Mouse (Mus musculus): ENCODE data around the gene Tgfbr3. TPM values are rescaled to one million over a fixed set of nuclear protein-coding genes. Genes with fewer than 3 reads are reported as not detected.

Tgfbr3 gene
- polyA plus RNA-seq, 1 experiment from 2014 or later = 19.2 TPM

DNA sequence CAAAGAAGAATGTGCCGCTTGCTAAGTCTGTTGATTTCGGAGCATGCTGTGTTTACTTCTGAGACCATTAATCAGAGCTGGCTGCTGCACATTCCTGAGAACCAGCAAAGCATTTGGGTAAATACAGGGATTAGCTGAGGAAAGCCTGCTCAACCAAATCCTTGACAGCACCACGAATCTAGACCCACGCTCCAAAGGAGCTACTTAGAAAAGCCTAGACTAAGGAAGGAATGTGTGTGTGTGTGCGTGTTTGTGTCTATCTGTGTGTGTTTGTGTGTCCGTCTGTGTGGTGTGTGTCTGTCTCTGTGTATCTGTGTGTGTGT, 20.5 kb downstream of the Tgfbr3 start:
- Histone ChIP-seq H3K36me3 (peaks cover 13% of the 10 kb centered on the region), H3K4me2 (no peak overlapping the region), H3K27ac (no peak overlapping the region), H3K9me3 (replicated peaks) (no peaks in the 10 kb centered on the region), H3K4me3 (no peak overlapping the region), H3K27me3 (replicated peaks) (no peaks in the 10 kb centered on the region), H3K9ac (no peak overlapping the region), H3K4me1 (peaks cover 75% of the 10 kb centered on the region)
- WGBS (ENCODE audit: insufficient replicate concordance) = 58% methylated on average over 6 of the region's 6 CpGs
- no peak for ATAC-seq

DNA sequence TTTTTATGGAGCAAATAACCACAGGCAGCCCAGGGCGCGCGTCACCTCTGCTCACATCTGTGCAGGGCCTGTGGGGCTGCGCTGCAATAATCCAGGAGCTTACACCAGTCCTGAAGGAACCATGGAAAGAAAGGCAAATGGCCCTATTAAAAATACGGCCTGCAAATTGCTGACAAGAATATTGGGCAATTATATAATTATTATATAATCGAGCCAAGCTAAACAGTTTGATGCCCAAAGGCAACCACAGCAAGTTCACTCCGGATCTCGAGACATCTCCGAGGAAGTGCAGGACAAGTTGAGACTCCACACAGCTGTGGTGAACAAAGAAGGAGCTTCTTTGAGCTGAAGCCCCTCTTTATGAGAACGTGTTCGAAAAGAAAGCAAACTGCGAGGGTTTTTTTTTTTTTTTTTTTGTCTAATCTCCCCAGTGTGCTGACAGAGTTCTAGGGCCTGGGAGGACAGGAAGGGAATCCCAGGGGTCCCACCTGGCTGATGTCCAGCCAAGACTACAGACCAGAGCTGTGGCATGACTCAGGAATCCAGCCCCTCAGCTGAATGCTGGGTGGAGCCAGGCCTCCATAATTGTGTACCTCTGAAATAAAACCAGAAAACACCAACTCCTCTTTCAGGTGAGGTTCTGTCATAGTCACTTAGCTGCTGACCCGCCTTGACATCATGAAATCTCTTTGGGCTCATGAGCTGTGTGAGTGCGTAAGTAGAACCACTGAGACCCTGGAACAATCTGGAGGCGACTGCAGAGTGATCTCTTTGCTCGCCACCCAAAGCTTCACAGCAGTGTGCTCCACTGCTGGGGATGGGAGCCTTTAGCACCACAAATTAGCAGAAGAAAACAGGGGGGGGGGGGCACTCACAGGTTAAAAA, 21.1 kb downstream of the Tgfbr3 start:
- Histone ChIP-seq H3K4me2 (no peak overlapping the region), H3K4me3 (no peak overlapping the region), H3K9ac (no peak overlapping the region), H3K27me3 (replicated peaks) (no peaks in the 10 kb centered on the region), H3K27ac (no peak overlapping the region), H3K9me3 (replicated peaks) (no peaks in the 10 kb centered on the region), H3K36me3 (peaks cover 19% of the 10 kb centered on the region), H3K4me1 (peaks cover 74% of the 10 kb centered on the region)
- 74% methylated on average over 16 of the region's 16 CpGs for WGBS (ENCODE audit: insufficient replicate concordance)
- ATAC-seq = no peak

DNA sequence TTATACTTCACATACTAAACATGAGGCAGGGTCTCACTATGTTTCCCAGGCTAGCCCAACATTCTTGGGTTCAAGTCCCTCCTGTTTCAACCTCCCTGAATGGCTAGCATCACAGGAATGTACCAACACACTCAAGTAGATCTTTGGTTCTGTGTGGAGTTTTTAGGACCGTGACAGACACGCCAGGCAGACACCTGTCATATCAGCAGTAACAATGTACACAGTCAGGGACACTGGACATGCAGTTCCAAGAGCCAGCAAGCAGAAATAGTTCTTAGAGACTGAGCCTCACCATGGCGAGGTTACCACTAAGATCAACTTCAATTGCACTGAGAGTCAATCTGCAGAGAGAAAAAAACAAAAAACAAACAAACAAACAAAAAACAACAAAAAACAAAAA, 22.9 kb downstream of the Tgfbr3 start:
- Histone ChIP-seq H3K9me3 (replicated peaks) (no peaks in the 10 kb centered on the region), H3K4me1 (peaks cover 69% of the 10 kb centered on the region), H3K27ac (no peak overlapping the region), H3K4me3 (no peak overlapping the region), H3K4me2 (no peak overlapping the region), H3K9ac (no peak overlapping the region), H3K27me3 (replicated peaks) (no peaks in the 10 kb centered on the region), H3K36me3 (peaks cover 20% of the 10 kb centered on the region)
- ATAC-seq = no peak
- 56% methylated on average over 3 of the region's 3 CpGs for WGBS (ENCODE audit: insufficient replicate concordance)

DNA sequence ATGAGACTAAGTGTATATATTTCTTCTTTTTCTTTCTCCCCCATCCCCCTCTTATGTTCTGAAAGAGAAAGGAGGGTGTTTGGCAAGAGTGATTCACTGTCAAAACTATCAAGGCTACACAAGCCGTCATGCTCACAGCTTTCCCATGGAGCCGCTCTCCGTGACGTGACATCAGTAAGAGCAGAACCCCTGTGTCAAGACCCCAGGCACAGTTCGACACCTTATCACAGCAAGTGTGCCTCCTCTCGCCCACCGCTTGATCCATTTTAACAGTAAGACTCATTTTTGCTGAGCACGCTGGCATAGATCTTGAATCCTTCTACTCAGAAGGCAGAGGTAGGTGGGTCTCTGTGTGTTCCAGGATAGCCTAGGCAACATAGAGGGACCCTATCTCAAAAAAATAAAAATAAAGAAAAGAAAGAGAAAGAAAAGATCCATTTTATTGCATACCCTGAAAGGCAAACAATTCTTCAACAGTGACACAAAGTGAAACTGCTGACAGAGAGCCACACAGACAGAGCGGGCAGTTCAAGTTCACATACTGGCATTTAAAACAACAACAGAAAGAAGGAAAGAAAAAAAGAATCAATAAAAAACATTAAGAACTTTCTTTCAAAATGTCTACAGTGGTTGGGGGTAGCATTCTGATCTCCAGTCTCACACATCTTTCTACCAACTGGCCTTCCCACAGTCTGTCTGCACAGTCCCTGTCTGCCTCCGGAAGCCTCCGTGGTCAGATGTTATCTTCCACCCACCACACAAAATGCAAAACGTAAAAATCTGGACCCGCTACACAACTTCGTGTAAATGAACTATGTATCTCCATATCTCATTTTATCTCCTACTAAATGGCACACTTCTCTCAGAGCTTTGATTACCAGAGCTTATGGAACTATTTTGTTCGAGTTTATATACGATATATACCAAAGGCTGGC, 24.7 kb downstream of the Tgfbr3 start:
- Histone ChIP-seq H3K4me2 (peak overlapping the region; percentile 34), H3K4me1 (peaks cover 71% of the 10 kb centered on the region)

DNA sequence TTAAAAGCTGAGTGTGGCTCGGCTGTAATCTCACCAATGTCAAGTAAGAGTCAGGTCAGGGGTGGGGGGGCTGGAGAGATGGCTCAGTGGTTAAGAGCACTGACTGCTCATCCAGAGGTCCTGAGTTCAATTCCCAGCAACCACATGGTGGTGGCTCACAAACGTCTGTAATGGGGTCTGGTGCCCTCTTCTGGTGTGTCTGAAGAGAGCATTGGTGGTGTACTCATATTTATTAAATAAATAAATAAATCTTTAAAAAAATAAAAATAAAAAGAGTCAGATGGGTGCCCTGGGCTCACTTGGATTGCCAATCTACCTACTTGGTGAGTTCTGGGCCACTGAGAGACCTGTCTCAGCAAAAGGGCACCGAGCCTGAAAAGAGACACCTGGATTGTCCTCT, 25.6 kb downstream of the Tgfbr3 start:
- no peak overlapping the region for H3K9ac ChIP-seq
- no peaks in the 10 kb centered on the region for H3K9me3 ChIP-seq (replicated peaks)
- peaks cover 73% of the 10 kb centered on the region for H3K4me1 ChIP-seq
- ATAC-seq = no peak
- H3K27ac ChIP-seq = no peak overlapping the region
- H3K4me2 ChIP-seq = no peak overlapping the region
- no peaks in the 10 kb centered on the region for H3K27me3 ChIP-seq (replicated peaks)
- no peak overlapping the region for H3K4me3 ChIP-seq
- peaks cover 30% of the 10 kb centered on the region for H3K36me3 ChIP-seq
- 73% methylated on average over 3 of the region's 3 CpGs for WGBS (ENCODE audit: insufficient replicate concordance)

More for the DNA sequence above, 24.7 kb downstream of the Tgfbr3 start:
- ATAC-seq = no peak; the same call in 1 of the 2 replicates
- WGBS (ENCODE audit: insufficient replicate concordance) = 62% methylated on average over 16 of the region's 16 CpGs
- Histone ChIP-seq H3K36me3 (peaks cover 23% of the 10 kb centered on the region), H3K27ac (no peak overlapping the region), H3K9ac (no peak overlapping the region), H3K9me3 (replicated peaks) (no peaks in the 10 kb centered on the region), H3K4me3 (no peak overlapping the region), H3K27me3 (replicated peaks) (no peaks in the 10 kb centered on the region)

DNA sequence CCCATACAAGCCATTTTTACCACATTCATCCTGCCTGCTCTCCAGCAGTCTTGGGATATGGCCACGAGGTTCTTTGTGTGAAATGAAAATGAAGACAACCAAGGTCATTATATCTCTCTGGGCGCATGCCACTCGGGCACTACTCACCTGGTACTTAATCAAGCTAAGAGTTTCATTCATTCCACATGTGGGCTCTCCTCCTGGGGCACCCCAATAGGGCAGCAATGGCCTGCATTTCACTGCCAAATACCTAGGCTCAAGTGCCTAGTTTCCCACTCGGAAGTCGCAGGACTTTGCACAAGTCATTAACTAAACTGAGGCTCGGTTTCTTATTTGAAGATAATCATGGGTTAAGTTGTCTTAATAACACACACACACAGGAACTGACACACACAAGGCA, 27.5 kb downstream of the Tgfbr3 start:
- peaks cover 61% of the 10 kb centered on the region for H3K4me1 ChIP-seq
- H3K27ac ChIP-seq = no peak overlapping the region
- no peaks in the 10 kb centered on the region for H3K9me3 ChIP-seq (replicated peaks)
- ATAC-seq = no peak
- 78% methylated on average over 6 of the region's 6 CpGs for WGBS (ENCODE audit: insufficient replicate concordance)
- H3K36me3 ChIP-seq = peaks cover 33% of the 10 kb centered on the region
- H3K27me3 ChIP-seq (replicated peaks) = no peaks in the 10 kb centered on the region
- H3K4me3 ChIP-seq = no peak overlapping the region
- H3K4me2 ChIP-seq = no peak overlapping the region
- no peak overlapping the region for H3K9ac ChIP-seq

DNA sequence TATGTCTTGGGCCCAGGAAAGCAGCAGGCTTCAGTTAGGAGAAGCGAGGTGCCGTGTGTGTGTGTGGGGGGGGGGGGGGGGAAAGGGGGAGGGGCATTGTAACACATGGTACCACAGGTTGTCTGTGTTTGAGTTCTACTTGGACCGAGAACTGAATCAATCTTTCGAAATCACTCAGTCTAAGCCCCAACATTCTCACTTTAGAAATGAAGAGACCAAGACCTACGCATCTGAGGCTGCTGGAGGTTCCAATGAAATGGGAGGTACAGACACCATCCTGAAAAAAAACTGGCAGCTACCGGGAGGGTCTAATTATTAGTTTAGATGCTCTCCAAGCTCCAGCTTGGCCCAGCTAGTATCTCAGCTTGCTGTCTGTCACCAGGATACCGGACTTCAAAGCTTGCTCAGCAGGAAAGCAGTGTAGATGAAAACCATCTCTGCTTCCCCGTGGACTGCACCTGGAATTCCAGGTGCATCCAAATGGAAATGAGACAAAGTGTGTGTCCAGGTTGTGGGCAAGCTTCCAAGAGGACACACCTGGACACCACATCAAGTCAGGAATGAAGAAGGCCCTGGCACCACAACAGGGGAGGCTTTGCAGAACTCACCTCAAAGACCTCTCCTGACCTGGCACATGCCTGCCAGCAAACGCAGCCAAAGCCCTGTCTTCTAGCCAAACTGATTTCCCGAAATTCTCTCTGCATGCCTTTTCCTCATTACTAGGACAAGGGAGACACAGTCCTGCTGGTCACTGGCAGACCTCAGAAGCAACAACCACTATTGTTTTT, 28.5 kb downstream of the Tgfbr3 start:
- Histone ChIP-seq H3K9me3 (replicated peaks) (no peaks in the 10 kb centered on the region), H3K9ac (no peak overlapping the region), H3K4me1 (peaks cover 56% of the 10 kb centered on the region), H3K36me3 (peaks cover 31% of the 10 kb centered on the region), H3K27me3 (replicated peaks) (no peaks in the 10 kb centered on the region), H3K4me2 (no peak overlapping the region), H3K27ac (0 out of 2 replicates have a peak overlapping the region, but pooled peaks have one; percentile 6), H3K4me3 (no peak overlapping the region)
- ATAC-seq = no peak
- 64% methylated on average over 10 of the region's 10 CpGs for WGBS (ENCODE audit: insufficient replicate concordance)

DNA sequence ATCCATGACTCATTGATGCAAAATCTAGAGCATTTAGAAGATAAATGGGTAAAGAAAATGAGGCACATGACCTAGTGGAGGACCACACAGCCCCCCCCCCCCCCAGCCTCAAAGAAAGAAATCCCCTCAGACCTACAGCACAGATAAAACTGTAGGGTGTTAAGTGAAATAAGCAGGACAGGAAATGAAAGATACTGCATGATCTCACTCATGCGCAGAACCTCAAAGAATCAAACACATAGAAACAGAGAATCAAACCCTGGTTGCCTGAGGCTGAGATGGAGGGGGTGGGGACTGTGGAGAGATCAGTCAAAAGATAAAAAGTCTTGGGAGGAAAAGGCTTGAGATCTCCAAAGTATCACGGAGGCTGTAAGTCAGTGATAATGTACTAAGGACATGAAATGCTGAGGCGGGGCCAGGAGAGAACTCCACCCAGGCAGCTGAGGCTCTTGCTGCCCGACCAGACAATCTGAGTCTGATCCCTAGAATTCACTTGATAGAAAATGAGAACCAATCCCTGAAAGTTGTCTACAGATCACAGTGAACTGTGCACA, 29.9 kb downstream of the Tgfbr3 start:
- peak overlapping the region; percentile 21 for H3K4me2 ChIP-seq
- ATAC-seq = peak; percentile 88

DNA sequence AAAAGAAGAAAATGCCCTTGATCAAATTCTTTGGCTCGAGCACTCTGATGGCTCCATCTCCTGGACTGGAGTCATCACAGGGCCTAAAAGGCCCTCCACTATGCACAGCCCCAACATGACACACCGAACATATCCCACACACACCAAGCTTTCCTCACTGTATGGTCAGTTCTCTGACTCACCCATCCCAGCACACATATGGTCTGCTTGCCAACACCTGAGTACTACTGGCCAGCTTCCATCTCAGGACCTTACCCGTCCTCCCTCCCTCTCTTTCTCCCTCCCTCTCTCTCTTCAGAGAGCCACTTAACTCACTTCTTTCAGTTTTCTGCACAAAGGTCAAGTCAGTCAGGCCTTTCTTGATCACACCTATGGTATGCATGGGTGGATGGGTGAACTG, 36.0 kb downstream of the Tgfbr3 start:
- Histone ChIP-seq H3K4me1 (peaks cover 48% of the 10 kb centered on the region), H3K4me2 (no peak overlapping the region), H3K27ac (peak overlapping the region; percentile 70; the same call in 1 of the 2 replicates), H3K9me3 (replicated peaks) (0 out of 2 replicates have a peak, but pooled peaks cover 4% of the 10 kb centered on the region), H3K36me3 (peaks cover 20% of the 10 kb centered on the region), H3K27me3 (replicated peaks) (no peaks in the 10 kb centered on the region), H3K4me3 (no peak overlapping the region), H3K9ac (no peak overlapping the region)
- 78% methylated on average over 3 of the region's 3 CpGs for WGBS (ENCODE audit: insufficient replicate concordance)
- no peak for ATAC-seq

More for the DNA sequence above, 29.9 kb downstream of the Tgfbr3 start:
- 0 out of 2 replicates have a peak, but pooled peaks cover 4% of the 10 kb centered on the region for H3K9me3 ChIP-seq (replicated peaks)
- 33% methylated on average over 4 of the region's 4 CpGs for WGBS (ENCODE audit: insufficient replicate concordance)
- H3K36me3 ChIP-seq = peaks cover 33% of the 10 kb centered on the region
- H3K27ac ChIP-seq = no peak overlapping the region
- H3K4me1 ChIP-seq = peaks cover 48% of the 10 kb centered on the region
- no peak overlapping the region for H3K4me3 ChIP-seq
- no peak overlapping the region for H3K9ac ChIP-seq
- H3K27me3 ChIP-seq (replicated peaks) = no peaks in the 10 kb centered on the region

DNA sequence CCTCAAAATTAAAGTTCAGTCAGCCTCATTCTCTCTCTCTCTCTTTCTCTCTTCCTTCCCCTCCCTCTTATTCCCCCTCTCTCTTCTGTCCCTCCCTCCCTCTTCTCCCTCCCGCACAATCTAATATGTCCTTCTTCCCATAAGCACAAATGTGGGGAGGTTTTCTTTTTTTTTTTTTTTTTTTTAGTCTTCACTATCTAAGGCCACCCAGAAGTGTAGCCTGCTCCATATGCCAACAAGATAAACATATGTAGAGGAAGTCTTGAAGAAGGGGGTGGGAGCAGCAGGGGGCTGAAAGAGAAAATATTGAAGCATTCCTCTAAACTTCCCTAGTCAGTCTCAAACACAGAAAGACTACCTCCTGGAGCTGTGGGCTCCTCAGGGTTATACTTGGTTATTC, 37.0 kb downstream of the Tgfbr3 start:
- Histone ChIP-seq H3K4me1 (peaks cover 48% of the 10 kb centered on the region), H3K9me3 (replicated peaks) (0 out of 2 replicates have a peak, but pooled peaks cover 4% of the 10 kb centered on the region), H3K27ac (peak overlapping the region; percentile 75), H3K4me3 (no peak overlapping the region), H3K27me3 (replicated peaks) (no peaks in the 10 kb centered on the region), H3K4me2 (peak overlapping the region; percentile 31; the same call in 1 of the 2 replicates), H3K36me3 (peaks cover 20% of the 10 kb centered on the region), H3K9ac (no peak overlapping the region)
- 7% methylated on average over 1 of the region's 1 CpGs for WGBS (ENCODE audit: insufficient replicate concordance)
- ATAC-seq = peak; percentile 81

DNA sequence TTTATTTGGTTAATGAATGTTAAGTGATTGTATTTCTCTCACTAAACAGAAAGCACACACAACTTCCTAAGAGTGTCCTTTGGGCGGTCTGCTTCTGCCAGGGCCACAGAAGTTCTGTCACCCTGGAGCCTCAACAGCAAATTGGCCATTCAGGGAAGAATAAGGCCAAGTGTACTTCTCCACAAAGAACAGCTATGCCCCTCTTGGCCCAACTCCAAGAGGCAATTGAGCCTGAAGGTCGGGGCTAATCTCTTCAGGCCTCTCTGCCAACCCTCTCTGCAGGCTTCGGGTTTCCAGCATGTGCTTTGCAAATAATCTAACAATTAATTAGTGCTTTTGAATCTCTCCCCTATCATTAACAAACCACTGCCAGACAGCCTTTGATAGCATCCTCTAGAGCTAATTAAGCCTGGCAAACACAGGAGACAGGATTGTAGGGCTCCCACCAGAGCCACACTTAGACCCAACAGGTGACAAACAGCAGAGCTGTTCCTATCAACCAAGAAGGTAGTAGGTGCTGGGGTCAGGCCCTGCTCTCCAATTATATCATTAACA, 37.6 kb downstream of the Tgfbr3 start:
- peak; percentile 52; the same call in 1 of the 2 replicates for ATAC-seq
- peak overlapping the region; percentile 6; the same call in 1 of the 2 replicates for H3K9ac ChIP-seq
- 20% methylated on average over 3 of the region's 3 CpGs for WGBS (ENCODE audit: insufficient replicate concordance)
- H3K36me3 ChIP-seq = peaks cover 20% of the 10 kb centered on the region
- 0 out of 2 replicates have a peak, but pooled peaks cover 4% of the 10 kb centered on the region for H3K9me3 ChIP-seq (replicated peaks)
- H3K27ac ChIP-seq = peak overlapping the region; percentile 75
- no peaks in the 10 kb centered on the region for H3K27me3 ChIP-seq (replicated peaks)
- H3K4me2 ChIP-seq = peak overlapping the region; percentile 31; the same call in 1 of the 2 replicates
- H3K4me3 ChIP-seq = no peak overlapping the region
- H3K4me1 ChIP-seq = peaks cover 48% of the 10 kb centered on the region
